Mouse (Mus musculus) cerebellum, adult 2 months (tissue): ENCODE data around the gene Heg1.

Experiments used
- CTCF ChIP-seq: fragments of 200-500 bp; IDR thresholded peaks from 2 replicates; pipeline ENCODE4 v1.5.1; 2011; ENCODE audit warnings: low read depth, mild to moderate bottlenecking, control low read depth, low read length, moderate library complexity, borderline replicate concordance; ENCODE audit not compliant: insufficient read depth
- POLR2A ChIP-seq: fragments of 200-500 bp; IDR thresholded peaks from 2 replicates; pipeline ENCODE4 v1.6.1; 2011; ENCODE audit warnings: low read length, control low read depth, borderline replicate concordance; ENCODE audit not compliant: insufficient read depth

GRCm38 (mm10) chr16:33690975-33691747 is 7.0 kb downstream of the Heg1 start:
- TF ChIP-seq POLR2A: no peak
- TF ChIP-seq CTCF: no peak
